Mouse (Mus musculus): ENCODE results near the gene Sla2. TPM values are rescaled to one million over a fixed set of nuclear protein-coding genes. Genes with fewer than 3 reads are reported as not detected.
"Not testable (repeated sequence)": the region's sequence is repeated elsewhere in the genome, so short reads cannot be mapped to it uniquely, and the experiment has no call there.

Gene Sla2
- total RNA-seq, 2 experiments from 2014 or later = not detected

DNA sequence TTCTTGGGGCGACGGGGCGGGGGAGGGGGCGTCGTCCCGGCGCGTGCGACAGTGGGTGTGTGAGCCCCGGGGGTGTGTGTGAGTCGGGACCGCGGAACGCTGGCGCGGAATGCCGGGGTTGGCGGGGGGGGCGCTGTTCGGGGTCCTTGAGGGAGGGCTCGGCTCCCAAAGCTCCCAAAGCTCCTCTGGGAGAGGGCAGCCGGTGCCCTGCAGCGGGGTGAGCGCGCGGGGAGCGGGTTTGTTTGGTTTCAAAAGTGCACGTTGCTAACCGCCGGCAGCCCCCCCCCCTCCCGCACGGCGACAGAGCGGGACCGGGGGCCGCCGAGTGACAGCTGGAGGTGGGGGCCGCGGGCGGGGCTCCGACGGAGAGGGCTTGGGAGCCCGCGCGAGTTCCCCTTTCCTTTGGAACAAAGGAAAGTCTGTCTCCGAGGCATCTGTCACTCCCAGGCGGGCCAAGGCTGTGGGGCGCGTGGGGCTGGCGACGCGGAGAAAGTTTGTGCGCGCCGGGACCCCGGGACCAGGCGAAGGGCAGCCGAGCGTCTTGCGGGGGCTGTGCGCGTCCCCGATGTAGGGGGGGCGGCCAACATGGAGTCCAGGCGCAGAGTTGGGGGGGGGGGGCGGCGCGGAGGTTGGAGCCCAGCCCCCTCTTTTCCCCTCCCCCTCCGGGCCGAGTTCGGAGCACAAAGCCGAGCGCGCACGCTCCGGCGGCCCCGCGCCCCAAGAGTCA is 46.5 kb downstream of the Sla2 start:
- intact Hi-C loops (cut with DNase I) = no loop called here
- peak overlapping the region; percentile 74 for H3K27ac ChIP-seq
- H3K4me3 ChIP-seq = peak overlapping the region; percentile 83
- no peak for TF ChIP-seq CTCF (IDR thresholded peaks at IDR 0.05)
- DNase-seq = peak; percentile 26

DNA sequence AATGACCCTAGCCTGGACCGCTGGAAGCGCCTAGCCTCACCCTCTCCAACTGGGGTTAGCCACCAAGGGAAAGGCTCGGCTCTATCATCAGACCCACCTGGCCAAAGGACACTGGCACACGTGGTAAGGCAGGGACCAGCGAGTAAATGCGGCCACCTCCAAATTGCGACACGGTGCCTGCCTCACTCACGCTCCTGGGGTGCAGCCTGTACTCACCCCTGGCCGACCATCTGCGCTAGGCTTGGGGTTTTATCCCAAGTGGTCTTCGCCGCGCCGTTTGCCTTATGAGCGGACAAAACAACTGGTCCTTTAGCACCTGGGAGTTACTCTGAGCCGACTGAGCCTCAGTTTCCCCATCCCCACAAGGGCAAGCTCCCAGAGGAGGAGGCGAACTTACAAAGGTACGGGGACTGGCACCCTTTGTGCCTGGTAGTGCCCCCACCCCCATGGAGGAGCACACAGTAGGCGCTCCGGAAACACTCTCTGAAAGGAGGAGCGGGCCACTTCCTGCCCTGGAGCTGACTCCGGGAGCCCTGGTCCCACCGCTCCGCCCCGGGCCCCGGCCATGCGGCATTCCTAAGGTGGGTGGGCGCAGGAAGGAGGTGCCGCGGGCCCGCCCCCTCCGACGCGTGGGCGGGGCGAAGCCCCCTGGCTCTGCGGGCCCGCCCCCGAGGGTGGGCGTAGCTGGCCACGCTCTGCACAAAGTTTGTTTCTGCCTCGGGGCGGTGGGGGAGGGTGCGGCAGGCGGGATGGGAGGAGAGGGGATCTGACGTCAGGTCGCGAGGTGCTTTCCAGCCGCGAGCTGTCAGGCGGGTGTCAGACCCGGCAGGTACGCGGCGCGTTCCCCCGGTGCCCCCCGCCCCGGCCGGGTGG is 47.4 kb downstream of the Sla2 start, which contains the start of gene Tgif2:
Gene Tgif2 (plus strand): TSS at position 689 of the 873 bp plus-strand sequence.
- H3K4me3 ChIP-seq = peak within 1 kb of the TSS; percentile 83
- intact Hi-C loops (cut with DNase I) = no loop called here
- peak within 1 kb of the TSS; percentile 74 for H3K27ac ChIP-seq
- TF ChIP-seq CTCF (IDR thresholded peaks at IDR 0.05) = no peak
- DNase-seq = peak; percentile 49

GRCm38 (mm10) chr2:156838839-156839238 is 48.2 kb downstream of the Sla2 start:
- TF ChIP-seq CTCF (IDR thresholded peaks at IDR 0.05) = no peak
- Histone ChIP-seq H3K27ac (no peak overlapping the region), H3K4me3 (no peak overlapping the region)
- intact Hi-C loops (cut with DNase I) = no loop called here
- DNase-seq = no peak

GRCm38 (mm10) chr2:156834336-156834735 is 52.7 kb downstream of the Sla2 start:
- no peak for DNase-seq
- intact Hi-C loops (cut with DNase I) = no loop called here
- Histone ChIP-seq H3K4me3 (no peak overlapping the region), H3K27ac (no peak overlapping the region)
- TF ChIP-seq CTCF (IDR thresholded peaks at IDR 0.05) = no peak

GRCm38 (mm10) chr2:156825128-156825527 is 61.9 kb downstream of the Sla2 start:
- H3K4me3 ChIP-seq; H3K27ac ChIP-seq; intact Hi-C loops (cut with DNase I); DNase-seq: not testable (repeated sequence)
- TF ChIP-seq CTCF (IDR thresholded peaks at IDR 0.05) = peak; percentile 11; the same call in 1 of the 2 replicates

Other genes starting within 250 kb of the Sla2 start
- 10 to 100 TPM; 41.2 to 50.0 TPM for gene Myl9, start 111.8 kb downstream of the Sla2 start, total RNA-seq (2021)
- gene Tgif2, start 47.2 kb downstream of the Sla2 start, total RNA-seq (2021) = under 1 TPM; 0.15 to 0.28 TPM
- gene 4930518I15Rik, start 29.2 kb downstream of the Sla2 start, total RNA-seq (2021) = under 1 TPM; 0.73 to 0.79 TPM
- 10 to 100 TPM; 89.0 to 98.6 TPM for gene Rab5if, start 24.1 kb downstream of the Sla2 start, total RNA-seq (2021)
- 10 to 100 TPM; 31.9 to 33.4 TPM for gene Ndrg3, start 104.9 kb upstream of the Sla2 start, total RNA-seq (2021)
- gene Dsn1, start 120.0 kb upstream of the Sla2 start, total RNA-seq (2021) = 1 to 10 TPM; 1.2 to 1.6 TPM
- gene Soga1, start 192.1 kb upstream of the Sla2 start, total RNA-seq (2021) = 1 to 10 TPM; 2.8 to 4.5 TPM
- gene Tldc2, start 199.9 kb upstream of the Sla2 start, total RNA-seq (2021) = not detected
- 10 to 100 TPM; 15.1 to 15.8 TPM for gene Samhd1, start 248.1 kb upstream of the Sla2 start, total RNA-seq (2021)